Mouse (Mus musculus) monocyte, adult 59 days (primary cell): ENCODE data around the gene Emx1. TPM values are rescaled to one million over a fixed set of nuclear protein-coding genes. Genes with fewer than 3 reads are reported as not detected.

Experiments
- total RNA-seq, 2 experiments: library from RNA; stranded (reverse); gene quantifications; one replicate each; pipeline ENCODE4 v1.2.4; 2023

Emx1 gene
- total RNA-seq, result not detected

GRCm38 (mm10) chr6:85187340-85188211 lies at the start of gene Emx1:
TSS of gene Emx1 (plus strand) at chr6:85187438.

Other genes with a start within 250 kb of the Emx1 start
- gene Exoc6b, start 117.9 kb upstream of the Emx1 start, total RNA-seq, result 10 to 100 TPM; 33.2 to 34.2 TPM
- 10 to 100 TPM; 26.2 to 31.4 TPM for gene Spr, start 49.7 kb upstream of the Emx1 start, total RNA-seq
- 10 to 100 TPM; 10.8 to 12.4 TPM for gene Sfxn5, start 146.0 kb downstream of the Emx1 start, total RNA-seq
- gene Rab11fip5, start 187.2 kb downstream of the Emx1 start, total RNA-seq, result 10 to 100 TPM; 19.4 to 21.2 TPM
- not detected for gene Noto, start 236.4 kb downstream of the Emx1 start, total RNA-seq
- gene Smyd5, start 244.6 kb downstream of the Emx1 start, total RNA-seq, result 10 to 100 TPM; 19.6 to 22.5 TPM